12 mouse cellular contexts compared by ENCODE assay signal in genomic region chr3:109568542-109569265, GRCm38 (mm10).
A peak's percentile ranks its signal among the peaks of the same experiment; 100 is the strongest.
DNase-seq lines count a peak whose midpoint lies in the region; ATAC-seq lines count a peak whose summit lies in the region.
"Had no signal": no experiment of that assay in that cellular context is flagged by ENCODE, and none has a peak within 500 bp of the region (broad histone marks: within the 10 kb centered on the region; RNA-seq: fewer than 3 reads in every experiment).

No protein-coding gene starts in this region.

- WGBS in liver, embryonic 11.5 days: 39% methylated on average over 3 of the region's 3 CpGs
- 18% methylated on average over 3 of the region's 3 CpGs for WGBS in intestine, embryonic 16.5 days
- WGBS in stomach, embryonic 15.5 days: 19% methylated on average over 3 of the region's 3 CpGs

- H3K36me3 ChIP-seq in liver, embryonic 11.5 days (ENCODE audit: control insufficient read depth, insufficient read depth, low read length): no peaks in the 10 kb centered on the region
- no peaks in the 10 kb centered on the region for H3K36me3 ChIP-seq in intestine, embryonic 16.5 days (ENCODE audit: control insufficient read depth, insufficient read depth, low read length)
- H3K36me3 ChIP-seq in stomach, embryonic 15.5 days: no peaks in the 10 kb centered on the region
- H3K36me3 ChIP-seq: lung, embryonic 15.5 days had no signal

- no peaks in the 10 kb centered on the region for H3K27me3 ChIP-seq in liver, embryonic 11.5 days (replicated peaks; ENCODE audit: control insufficient read depth, insufficient read depth, low read length)
- no peaks in the 10 kb centered on the region for H3K27me3 ChIP-seq in intestine, embryonic 16.5 days (replicated peaks; ENCODE audit: control insufficient read depth, insufficient read depth, low read length)
- no peaks in the 10 kb centered on the region for H3K27me3 ChIP-seq in stomach, embryonic 15.5 days (replicated peaks)
- H3K27me3 ChIP-seq: lung, embryonic 15.5 days had no signal

- H3K4me3 ChIP-seq in liver, embryonic 11.5 days (ENCODE audit: low read depth, low read length): no peak overlapping the region
- no peak overlapping the region for H3K4me3 ChIP-seq in intestine, embryonic 16.5 days (ENCODE audit: low read length)
- H3K4me3 ChIP-seq in stomach, embryonic 15.5 days (replicated peaks): no peak overlapping the region
- H3K4me3 ChIP-seq: lung, embryonic 15.5 days had no signal

- 0 out of 2 replicates have a peak, but pooled peaks cover 3% of the 10 kb centered on the region for H3K4me1 ChIP-seq in liver, embryonic 11.5 days (replicated peaks; ENCODE audit: control insufficient read depth, insufficient read depth, low read length)
- peaks cover 14% of the 10 kb centered on the region; the same call in 1 of the 2 replicates for H3K4me1 ChIP-seq in intestine, embryonic 16.5 days (ENCODE audit: control insufficient read depth, insufficient read depth, low read length)
- 0 out of 2 replicates have a peak, but pooled peaks cover 3% of the 10 kb centered on the region for H3K4me1 ChIP-seq in stomach, embryonic 15.5 days

- DNase-seq in adrenal gland, adult 2 months: peak; percentile 8
- DNase-seq in adrenal gland, postnatal 14 days: no peak
- no peak for DNase-seq in liver, embryonic 11.5 days (ENCODE audit: low spot score)
- DNase-seq in liver: no peak
- DNase-seq in right cerebral cortex, postnatal 25 days: no peak
- no peak for DNase-seq in frontal cortex, postnatal 10 days (ENCODE audit: low spot score in 2 of 2)
- DNase-seq: cerebellum, adult 11 months; gastrocnemius, postnatal 25 days; kidney, adult 8-10 months had no signal

- no peaks in the 10 kb centered on the region for H3K9me3 ChIP-seq in liver, embryonic 11.5 days (ENCODE audit: control insufficient read depth, low read length)
- no peaks in the 10 kb centered on the region for H3K9me3 ChIP-seq in intestine, embryonic 16.5 days (ENCODE audit: control insufficient read depth, low read length)
- H3K9me3 ChIP-seq in stomach, embryonic 15.5 days: no peaks in the 10 kb centered on the region
- H3K9me3 ChIP-seq: lung, embryonic 15.5 days had no signal

- H3K4me2 ChIP-seq in liver, embryonic 11.5 days: no peak overlapping the region
- H3K4me2 ChIP-seq in intestine, embryonic 16.5 days (ENCODE audit: low read depth, low read length): no peak overlapping the region
- H3K4me2 ChIP-seq in stomach, embryonic 15.5 days: no peak overlapping the region
- H3K4me2 ChIP-seq: lung, embryonic 15.5 days had no signal

- no peak overlapping the region for H3K9ac ChIP-seq in liver, embryonic 11.5 days (ENCODE audit: low read depth, low read length)
- no peak overlapping the region for H3K9ac ChIP-seq in intestine, embryonic 16.5 days (ENCODE audit: low read depth, low read length)
- no peak overlapping the region for H3K9ac ChIP-seq in stomach, embryonic 15.5 days
- H3K9ac ChIP-seq: lung, embryonic 15.5 days had no signal

- H3K27ac ChIP-seq in liver, embryonic 11.5 days (ENCODE audit: low read depth, low read length): no peak overlapping the region
- H3K27ac ChIP-seq in intestine, embryonic 16.5 days (ENCODE audit: low read length): peak overlapping the region; percentile 72
- H3K27ac ChIP-seq in stomach, embryonic 15.5 days: peak overlapping the region; percentile 3; the same call in 1 of the 2 replicates
- H3K27ac ChIP-seq: lung, embryonic 15.5 days had no signal

- ATAC-seq in liver, embryonic 11.5 days (replicated peaks; ENCODE audit: low FRiP score): 0 out of 2 replicates have a peak, but pooled peaks have one; percentile 34
- peak; percentile 73 for ATAC-seq in intestine, embryonic 16.5 days
- peak; percentile 76 for ATAC-seq in stomach, embryonic 15.5 days (ENCODE audit: insufficient read depth, low FRiP score, low read depth)
